Mouse (Mus musculus): ENCODE data around the gene Mettl24.

- no peak for TF ChIP-seq CTCF (IDR thresholded peaks at IDR 0.05; ENCODE audit: insufficient read depth, low read length)
- TF ChIP-seq POLR2A (IDR thresholded peaks at IDR 0.05; ENCODE audit: borderline replicate concordance, extremely low read depth, low read depth, low read length): no peak
These were observed 160.8 kb downstream of the Mettl24 start for GRCm38 (mm10) chr10:40843841-40844240.

Measured in lung, adult 2 months (tissue).